Mouse (Mus musculus) kidney, postnatal 10 days (tissue): ENCODE results near the gene Zfp940.

ENCODE experiments used
- DNase-seq: peaks from one replicate; pipeline ENCODE4 v3.0.0; 2021; ENCODE audit warnings: mixed read lengths

Gene Zfp940

DNA sequence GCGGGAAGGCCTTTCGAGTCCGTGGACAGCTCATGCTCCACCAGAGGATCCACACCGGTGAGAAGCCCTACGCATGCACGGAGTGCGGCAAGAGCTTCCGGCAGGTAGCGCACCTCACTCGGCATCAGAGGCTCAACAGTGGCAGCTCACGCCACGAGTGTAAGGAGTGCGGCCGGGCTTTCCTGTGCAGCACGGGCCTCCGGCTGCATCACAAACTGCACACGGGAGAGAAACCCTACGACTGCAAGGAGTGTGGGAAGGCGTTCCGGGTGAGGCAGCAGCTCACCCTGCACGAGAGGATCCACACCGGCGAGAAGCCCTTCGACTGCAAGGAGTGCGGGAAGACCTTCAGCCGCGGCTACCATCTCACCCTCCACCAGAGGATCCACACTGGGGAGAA is 60.6 kb downstream of the Zfp940 start:
- no peak for DNase-seq

DNA sequence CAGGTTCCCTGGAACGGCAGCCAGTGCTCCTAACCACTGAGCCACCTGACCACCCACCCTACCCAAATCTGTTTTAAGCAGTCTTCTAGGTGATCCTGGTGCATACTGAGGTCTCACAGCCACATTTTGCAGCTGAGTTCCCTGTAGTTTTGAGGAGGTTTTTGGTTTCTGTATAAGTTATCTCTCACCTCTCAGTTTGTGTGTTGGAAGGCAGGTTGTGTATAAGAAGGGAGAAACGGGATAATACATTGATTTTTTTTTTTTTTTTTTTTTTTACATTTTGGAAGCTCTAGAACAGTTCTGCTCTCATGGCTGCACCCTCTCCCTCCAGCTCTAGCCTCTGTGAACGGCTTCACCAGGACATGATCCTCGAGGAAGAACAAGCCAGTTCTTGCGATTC is 67.6 kb downstream of the Zfp940 start:
- no peak for DNase-seq

DNA sequence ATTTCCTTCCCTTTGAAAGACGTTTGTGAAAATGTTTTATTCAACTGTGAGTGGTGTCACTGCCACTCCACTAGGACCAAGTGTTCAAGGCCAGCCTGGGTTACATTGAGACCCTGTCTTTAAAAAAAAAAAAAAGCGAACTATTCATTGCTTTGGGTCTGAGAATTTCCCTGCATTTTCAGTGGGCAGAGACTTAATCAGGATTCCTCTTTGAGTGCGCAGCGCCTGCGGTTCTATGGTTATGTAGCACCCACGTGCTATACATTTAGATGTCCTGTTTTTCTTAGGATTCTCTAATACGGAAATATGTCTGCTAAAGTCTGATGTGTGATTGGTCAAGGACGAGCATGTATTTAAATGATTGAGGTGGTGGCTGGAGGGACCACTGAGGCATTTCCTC is 68.4 kb downstream of the Zfp940 start:
- DNase-seq: no peak

DNA sequence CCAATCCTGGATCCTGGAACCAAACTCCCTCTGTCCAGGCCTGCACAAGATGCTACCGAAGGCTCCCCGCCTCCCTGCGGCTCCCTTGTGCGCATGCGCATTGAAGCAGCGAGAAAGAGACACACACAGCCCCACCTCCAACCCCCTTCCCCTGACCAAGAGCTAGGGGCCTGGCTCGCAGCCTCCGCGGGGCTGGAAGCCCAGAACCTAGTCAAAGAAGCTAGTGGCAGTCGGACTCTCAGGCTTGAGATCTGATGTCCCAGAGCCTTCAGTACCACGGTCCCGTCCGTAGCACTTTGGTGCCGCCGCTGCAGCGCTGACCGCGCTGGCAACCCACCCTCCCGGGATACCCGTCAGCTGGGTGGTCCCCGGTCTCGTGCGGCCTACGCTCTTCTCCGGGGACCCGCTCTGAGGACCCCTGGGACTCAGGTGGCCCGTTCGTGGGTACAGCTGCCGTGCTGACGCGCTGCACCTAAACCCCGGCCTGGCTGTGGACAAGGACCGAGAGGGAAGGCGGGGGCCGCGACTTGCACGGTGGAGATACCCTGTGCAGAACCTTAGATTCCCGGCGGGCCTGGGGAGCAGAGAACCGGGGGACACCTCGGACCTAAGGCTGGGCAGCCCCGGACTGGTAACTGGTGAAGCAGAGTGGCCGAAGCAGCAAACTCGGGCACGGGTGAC is 69.5 kb downstream of the Zfp940 start, which contains the start of gene Zfp30:
Gene Zfp30 (plus strand): TSS at position 128 of the 681 bp plus-strand sequence.
- peak; percentile 91 for DNase-seq
